In genomic region chr17:79728053-79728584, GRCm38 (mm10) we compare ENCODE assay signal across 8 mouse cellular contexts. TPM values are rescaled to one million over a fixed set of nuclear protein-coding genes. Genes with fewer than 3 reads are reported as not detected.
DNase-seq lines count a peak whose midpoint lies in the region; ATAC-seq and TF ChIP-seq lines count a peak whose summit lies in the region.

No protein-coding gene starts in this region.

- H3K4me1 ChIP-seq in heart, embryonic 12.5 days (replicated peaks) = peaks cover 29% of the 10 kb centered on the region
- no peaks in the 10 kb centered on the region for H3K4me1 ChIP-seq in forebrain, embryonic 16.5 days (replicated peaks; ENCODE audit: control insufficient read depth, insufficient read depth, low read length)

- 30% methylated on average over 14 of the region's 14 CpGs for WGBS in heart, embryonic 12.5 days
- 34% methylated on average over 14 of the region's 14 CpGs for WGBS in forebrain, embryonic 16.5 days

- H3K9ac ChIP-seq in heart, embryonic 12.5 days = no peak overlapping the region
- no peak overlapping the region for H3K9ac ChIP-seq in forebrain, embryonic 16.5 days (replicated peaks; ENCODE audit: low read depth, low read length)

- peak overlapping the region; percentile 33 for H3K4me3 ChIP-seq in heart, embryonic 12.5 days
- no peak overlapping the region for H3K4me3 ChIP-seq in forebrain, embryonic 16.5 days (replicated peaks; ENCODE audit: low read length)
- H3K4me3 ChIP-seq in left cerebral cortex, adult 2 months = no peak overlapping the region

- no peaks in the 10 kb centered on the region for H3K36me3 ChIP-seq in heart, embryonic 12.5 days
- H3K36me3 ChIP-seq in forebrain, embryonic 16.5 days (ENCODE audit: control insufficient read depth, insufficient read depth) = no peaks in the 10 kb centered on the region

- ATAC-seq in heart, embryonic 12.5 days (ENCODE audit: insufficient number of reproducible peaks, low FRiP score) = no peak
- ATAC-seq in forebrain, embryonic 16.5 days = no peak

- intact Hi-C loops in left cerebral cortex, adult 2 months (cut with DNase I) = no loop called here

- no peaks in the 10 kb centered on the region for H3K9me3 ChIP-seq in heart, embryonic 12.5 days (replicated peaks)
- no peaks in the 10 kb centered on the region for H3K9me3 ChIP-seq in forebrain, embryonic 16.5 days (ENCODE audit: control insufficient read depth, low read length)

- TF ChIP-seq CTCF in left cerebral cortex, adult 2 months (IDR thresholded peaks at IDR 0.05) = no peak

- H3K4me2 ChIP-seq in heart, embryonic 12.5 days = peak overlapping the region; percentile 63
- H3K4me2 ChIP-seq in forebrain, embryonic 16.5 days (ENCODE audit: low read length) = peak overlapping the region; percentile 3; the same call in 1 of the 2 replicates

- DNase-seq in heart, adult 8-10 months (ENCODE audit: low spot score) = no peak
- peak; percentile 51 for DNase-seq in Muller cell, postnatal 12 days (ENCODE audit: inconsistent ontology term)
- peak; percentile 25 for DNase-seq in lung, postnatal 10 days
- no peak for DNase-seq in layer of hippocampus, postnatal 10 days (ENCODE audit: low spot score in 2 of 2)
- DNase-seq in left cerebral cortex, adult 2 months (ENCODE audit: extremely low spot score in 1 of 2, low spot score in 2 of 2) = no peak
- no peak for DNase-seq in thymus, postnatal 10 days (ENCODE audit: low spot score in 2 of 2)

- H3K27me3 ChIP-seq in heart, embryonic 12.5 days (replicated peaks) = peaks cover 3% of the 10 kb centered on the region; the same call in 1 of the 2 replicates
- H3K27me3 ChIP-seq in forebrain, embryonic 16.5 days (replicated peaks; ENCODE audit: control insufficient read depth, insufficient read depth, low read length) = no peaks in the 10 kb centered on the region

- 0 out of 2 replicates have a peak overlapping the region, but pooled peaks have one; percentile 24 for H3K27ac ChIP-seq in heart, embryonic 12.5 days (ENCODE audit: poor library complexity, severe bottlenecking)
- H3K27ac ChIP-seq in forebrain, embryonic 16.5 days (ENCODE audit: low read length) = no peak overlapping the region
- H3K27ac ChIP-seq in left cerebral cortex, adult 2 months = no peak overlapping the region

RNA-seq across cellular contexts. Expression of gene Cyp1b1, which starts 13.3 kb away (rescaled TPM):
- polyA plus RNA-seq in heart, embryonic 12.5 days (2016; fragmentation: Nextera tagmentation; extraction: Ambion mirVana) = 1.4 and 1.5 TPM in 2 replicates
- total RNA-seq in heart, adult 8-10 months (2022) = 1 to 10 TPM; 3.7 to 7.4 (median 4.5) TPM
- 4.4 and 7.2 TPM in 2 replicates for polyA plus RNA-seq in forebrain, embryonic 16.5 days (2015; fragmentation: Nextera tagmentation; extraction: Ambion mirVana)
- total RNA-seq in layer of hippocampus, postnatal 10 days (2021) = 1 to 10 TPM; 6.0 to 6.1 TPM
- 1 to 10 TPM; 3.6 to 4.1 TPM for total RNA-seq in left cerebral cortex, adult 2 months (2021)

Comparison
In these comparisons a context has a peak if more than half of its experiments do, and no peak if none do; other contexts are left out.
1. DNase-seq: peak in Muller cell, postnatal 12 days (single experiment) and lung, postnatal 10 days (single experiment); none in heart, adult 8-10 months (single experiment), layer of hippocampus, postnatal 10 days (0 of 2), left cerebral cortex, adult 2 months (0 of 2) and thymus, postnatal 10 days (0 of 2).